Mouse (Mus musculus): ENCODE results near the gene Rplp0. TPM values are rescaled to one million over a fixed set of nuclear protein-coding genes. Genes with fewer than 3 reads are reported as not detected.

Rplp0 gene
- total RNA-seq (2014; rRNA removed), result 1,557 and 1,861 TPM in 2 replicates
- 786 and 796 TPM in 2 replicates for polyA plus RNA-seq (2015; fragmentation: Nextera tagmentation; extraction: Ambion mirVana)

GRCm38 (mm10) chr5:115559237-115560101, at the start of gene Rplp0:
Gene Rplp0 (plus strand): TSS chr5:115559467.
- Histone ChIP-seq H3K36me3 (ENCODE audit: insufficient read depth, low read length) (peaks cover 26% of the 10 kb centered on the region), H3K4me2 (ENCODE audit: low read depth, low read length) (peak within 1 kb of the TSS; percentile 74), H3K4me3 (ENCODE audit: low read length) (peak within 1 kb of the TSS; percentile 75), H3K9ac (replicated peaks; ENCODE audit: low read length) (peak within 1 kb of the TSS; percentile 95), H3K9me3 (ENCODE audit: low read length) (no peaks in the 10 kb centered on the region), H3K4me1 (ENCODE audit: insufficient read depth, low read length) (peaks cover 4% of the 10 kb centered on the region; the same call in 1 of the 2 replicates), H3K27me3 (ENCODE audit: insufficient read depth, low read length) (no peaks in the 10 kb centered on the region), H3K27ac (peak within 1 kb of the TSS; percentile 83)
- TF ChIP-seq CTCF (IDR thresholded peaks at IDR 0.05; ENCODE audit: low read depth), result peak; percentile 97
- DNase-seq (ENCODE audit: low spot score), result peak; percentile 99
- ATAC-seq, result peak; percentile 99
- 0% methylated on average over 75 of the region's 78 CpGs for WGBS

GRCm38 (mm10) chr5:115509790-115510689, 49.2 kb upstream of the Rplp0 start:
- peak; percentile 35; the same call in 1 of the 2 replicates for ATAC-seq
- DNase-seq (ENCODE audit: low spot score), result no peak
- Histone ChIP-seq H3K9ac (replicated peaks; ENCODE audit: low read length) (no peak overlapping the region; the same call in 1 of the 2 replicates), H3K9me3 (ENCODE audit: low read length) (no peaks in the 10 kb centered on the region), H3K36me3 (ENCODE audit: insufficient read depth, low read length) (no peaks in the 10 kb centered on the region), H3K27ac (peak overlapping the region; percentile 69), H3K4me1 (ENCODE audit: insufficient read depth, low read length) (peaks cover 32% of the 10 kb centered on the region), H3K4me3 (ENCODE audit: low read length) (peak overlapping the region; percentile 89; the same call in 1 of the 2 replicates), H3K27me3 (ENCODE audit: insufficient read depth, low read length) (no peaks in the 10 kb centered on the region), H3K4me2 (ENCODE audit: low read depth, low read length) (peak overlapping the region; percentile 85)
- WGBS, result 45% methylated on average over 15 of the region's 15 CpGs
- TF ChIP-seq CTCF (IDR thresholded peaks at IDR 0.05; ENCODE audit: low read depth), result no peak

DNA sequence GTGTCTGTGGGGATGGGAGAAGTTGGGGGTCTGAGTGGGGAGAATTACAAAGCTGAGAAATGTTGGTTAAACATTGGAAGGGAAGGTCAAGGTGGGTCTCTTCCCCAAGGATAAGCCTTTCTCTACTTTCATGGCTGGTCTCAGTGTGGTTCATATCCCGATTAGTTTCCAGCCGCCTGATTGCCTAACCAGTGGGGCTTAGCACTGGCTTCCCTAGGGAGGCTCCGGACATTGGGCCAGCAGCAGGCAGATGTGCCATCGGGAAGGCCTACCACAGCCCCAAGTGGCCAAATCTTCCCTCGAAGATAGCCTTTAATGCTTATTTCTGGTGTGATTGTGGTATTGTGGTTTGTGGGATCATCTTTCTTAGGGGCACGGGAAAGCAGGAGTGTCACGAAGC, 46.9 kb upstream of the Rplp0 start:
- no peak overlapping the region for H3K4me3 ChIP-seq (ENCODE audit: low read length)
- H3K27ac ChIP-seq, result no peak overlapping the region
- H3K9ac ChIP-seq (replicated peaks; ENCODE audit: low read length), result no peak overlapping the region
- no peak for ATAC-seq
- H3K36me3 ChIP-seq (ENCODE audit: insufficient read depth, low read length), result no peaks in the 10 kb centered on the region
- H3K9me3 ChIP-seq (ENCODE audit: low read length), result no peaks in the 10 kb centered on the region
- no peak for DNase-seq (ENCODE audit: low spot score)
- peaks cover 28% of the 10 kb centered on the region for H3K4me1 ChIP-seq (ENCODE audit: insufficient read depth, low read length)
- no peak for TF ChIP-seq CTCF (IDR thresholded peaks at IDR 0.05; ENCODE audit: low read depth)
- H3K27me3 ChIP-seq (ENCODE audit: insufficient read depth, low read length), result no peaks in the 10 kb centered on the region
- 81% methylated on average over 7 of the region's 7 CpGs for WGBS
- H3K4me2 ChIP-seq (ENCODE audit: low read depth, low read length), result no peak overlapping the region

DNA sequence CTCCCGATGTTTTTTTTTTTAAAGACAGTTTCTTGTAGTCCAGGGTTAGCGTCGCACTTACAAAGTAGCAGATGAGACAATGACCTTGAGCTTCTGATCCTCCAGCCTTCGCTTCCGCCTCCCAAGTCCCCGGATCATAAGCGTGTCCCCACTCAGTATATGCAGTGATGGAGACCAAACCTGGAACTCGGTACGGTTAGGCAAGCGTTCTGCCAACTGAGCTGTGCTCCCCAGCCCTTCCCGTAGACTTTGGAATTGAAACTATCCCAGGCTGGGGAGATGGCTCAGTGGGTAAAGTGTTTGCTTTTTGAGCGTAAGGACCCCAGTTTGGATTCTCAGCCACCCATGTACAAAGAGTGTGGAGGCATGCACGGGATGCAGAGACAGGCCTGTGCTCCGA, 46.0 kb upstream of the Rplp0 start:
- Histone ChIP-seq H3K9ac (replicated peaks; ENCODE audit: low read length) (no peak overlapping the region), H3K27ac (no peak overlapping the region), H3K4me3 (ENCODE audit: low read length) (no peak overlapping the region), H3K9me3 (ENCODE audit: low read length) (no peaks in the 10 kb centered on the region), H3K36me3 (ENCODE audit: insufficient read depth, low read length) (no peaks in the 10 kb centered on the region), H3K4me1 (ENCODE audit: insufficient read depth, low read length) (peaks cover 19% of the 10 kb centered on the region), H3K27me3 (ENCODE audit: insufficient read depth, low read length) (no peaks in the 10 kb centered on the region), H3K4me2 (ENCODE audit: low read depth, low read length) (no peak overlapping the region)
- no peak for ATAC-seq
- no peak for DNase-seq (ENCODE audit: low spot score)
- 96% methylated on average over 14 of the region's 14 CpGs for WGBS
- TF ChIP-seq CTCF (IDR thresholded peaks at IDR 0.05; ENCODE audit: low read depth), result no peak

- TF ChIP-seq CTCF (IDR thresholded peaks at IDR 0.05; ENCODE audit: low read depth), result no peak
- Histone ChIP-seq H3K4me3 (ENCODE audit: low read length) (no peak overlapping the region), H3K9me3 (ENCODE audit: low read length) (no peaks in the 10 kb centered on the region), H3K27ac (no peak overlapping the region), H3K27me3 (ENCODE audit: insufficient read depth, low read length) (no peaks in the 10 kb centered on the region), H3K4me2 (ENCODE audit: low read depth, low read length) (no peak overlapping the region), H3K36me3 (ENCODE audit: insufficient read depth, low read length) (no peaks in the 10 kb centered on the region), H3K9ac (replicated peaks; ENCODE audit: low read length) (no peak overlapping the region), H3K4me1 (ENCODE audit: insufficient read depth, low read length) (peaks cover 14% of the 10 kb centered on the region)
- DNase-seq (ENCODE audit: low spot score) (no peak), ATAC-seq (no peak)
- WGBS, result 94% methylated on average over 16 of the region's 16 CpGs
Observed at GRCm38 (mm10) chr5:115513721-115514120, 45.5 kb upstream of the Rplp0 start.

DNA sequence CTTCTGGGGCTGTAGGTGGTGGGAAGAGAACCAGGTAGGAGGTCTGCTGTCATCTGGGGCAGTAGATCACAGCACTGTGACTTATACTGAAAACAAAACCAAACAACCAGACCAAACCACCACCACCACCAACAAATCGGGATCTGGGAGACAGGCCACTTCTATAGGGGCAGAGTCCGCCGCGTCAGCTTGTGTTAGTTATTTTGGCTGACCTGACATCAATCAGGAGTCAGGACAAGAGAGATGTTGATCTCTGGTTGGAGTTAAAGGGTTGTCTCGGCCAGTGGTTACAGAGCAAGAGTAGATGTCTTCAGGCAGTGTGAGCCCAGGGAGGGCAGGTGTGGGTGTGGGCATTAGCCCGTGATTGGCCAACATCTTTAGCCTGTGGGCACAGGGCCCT, 44.9 kb upstream of the Rplp0 start:
- no peaks in the 10 kb centered on the region for H3K27me3 ChIP-seq (ENCODE audit: insufficient read depth, low read length)
- DNase-seq (ENCODE audit: low spot score) (no peak), ATAC-seq (no peak)
- peak overlapping the region; percentile 59; the same call in 1 of the 2 replicates for H3K27ac ChIP-seq
- no peaks in the 10 kb centered on the region for H3K36me3 ChIP-seq (ENCODE audit: insufficient read depth, low read length)
- H3K4me2 ChIP-seq (ENCODE audit: low read depth, low read length), result no peak overlapping the region
- H3K4me1 ChIP-seq (ENCODE audit: insufficient read depth, low read length), result peaks cover 8% of the 10 kb centered on the region
- no peak overlapping the region for H3K4me3 ChIP-seq (ENCODE audit: low read length)
- H3K9ac ChIP-seq (replicated peaks; ENCODE audit: low read length), result no peak overlapping the region
- no peaks in the 10 kb centered on the region for H3K9me3 ChIP-seq (ENCODE audit: low read length)
- WGBS, result 92% methylated on average over 6 of the region's 6 CpGs
- no peak for TF ChIP-seq CTCF (IDR thresholded peaks at IDR 0.05; ENCODE audit: low read depth)
